Mouse (Mus musculus): ENCODE results near the gene Cyb5r3. TPM values are rescaled to one million over a fixed set of nuclear protein-coding genes. Genes with fewer than 3 reads are reported as not detected.
A peak's percentile ranks its signal among the peaks of the same experiment; 100 is the strongest.

Gene Cyb5r3
- polyA plus RNA-seq, 1 experiment: 230 TPM

DNA sequence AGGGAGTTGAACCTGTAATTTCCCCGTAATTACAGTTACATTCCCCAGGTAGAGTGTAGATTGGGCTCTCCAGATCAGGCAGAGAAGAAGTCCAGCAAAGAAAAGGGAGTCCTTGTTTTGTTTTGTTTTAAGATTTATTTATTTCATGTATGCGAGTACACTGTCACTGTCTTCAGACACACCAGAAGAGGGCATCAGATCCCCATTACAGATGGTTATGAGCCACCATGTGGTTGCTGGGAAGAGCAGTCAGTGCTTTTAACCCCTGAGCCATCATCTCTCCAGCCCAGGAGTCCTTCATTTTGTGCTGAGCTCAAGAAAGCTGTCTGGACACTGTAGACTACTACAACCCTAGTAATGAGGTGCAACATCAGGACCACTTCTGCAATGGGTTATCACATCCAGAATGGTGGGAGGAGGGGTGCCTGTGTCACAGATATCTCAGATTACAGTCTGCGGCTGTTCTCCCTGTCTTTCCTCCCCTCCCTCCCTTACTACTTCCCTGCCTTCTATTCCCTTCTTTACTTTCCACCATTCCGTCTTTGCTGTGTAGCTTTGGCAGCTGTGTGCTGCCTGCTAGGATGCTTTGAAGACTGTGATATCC, 36.8 kb upstream of the Cyb5r3 start:
- Histone ChIP-seq H3K4me3 (ENCODE audit: insufficient read depth, low read depth, low read length) (no peak overlapping the region), H3K27me3 (replicated peaks; ENCODE audit: control insufficient read depth, insufficient read depth, low read length) (no peaks in the 10 kb centered on the region), H3K27ac (ENCODE audit: insufficient read depth, low read depth, low read length) (no peak overlapping the region), H3K4me1 (ENCODE audit: control insufficient read depth, insufficient read depth, low read length) (no peaks in the 10 kb centered on the region; the same call in 1 of the 2 replicates), H3K36me3 (ENCODE audit: control insufficient read depth, insufficient read depth, low read length) (no peaks in the 10 kb centered on the region)
- WGBS: 50% methylated on average over 4 of the region's 4 CpGs
- DNase-seq: no peak
- TF ChIP-seq POLR2A (IDR thresholded peaks at IDR 0.05; ENCODE audit: low read depth, low read length) (no peak), CTCF (conservative IDR thresholded peaks at IDR 0.05; ENCODE audit: insufficient read depth, insufficient read length, low read depth, low read length) (no peak)

DNA sequence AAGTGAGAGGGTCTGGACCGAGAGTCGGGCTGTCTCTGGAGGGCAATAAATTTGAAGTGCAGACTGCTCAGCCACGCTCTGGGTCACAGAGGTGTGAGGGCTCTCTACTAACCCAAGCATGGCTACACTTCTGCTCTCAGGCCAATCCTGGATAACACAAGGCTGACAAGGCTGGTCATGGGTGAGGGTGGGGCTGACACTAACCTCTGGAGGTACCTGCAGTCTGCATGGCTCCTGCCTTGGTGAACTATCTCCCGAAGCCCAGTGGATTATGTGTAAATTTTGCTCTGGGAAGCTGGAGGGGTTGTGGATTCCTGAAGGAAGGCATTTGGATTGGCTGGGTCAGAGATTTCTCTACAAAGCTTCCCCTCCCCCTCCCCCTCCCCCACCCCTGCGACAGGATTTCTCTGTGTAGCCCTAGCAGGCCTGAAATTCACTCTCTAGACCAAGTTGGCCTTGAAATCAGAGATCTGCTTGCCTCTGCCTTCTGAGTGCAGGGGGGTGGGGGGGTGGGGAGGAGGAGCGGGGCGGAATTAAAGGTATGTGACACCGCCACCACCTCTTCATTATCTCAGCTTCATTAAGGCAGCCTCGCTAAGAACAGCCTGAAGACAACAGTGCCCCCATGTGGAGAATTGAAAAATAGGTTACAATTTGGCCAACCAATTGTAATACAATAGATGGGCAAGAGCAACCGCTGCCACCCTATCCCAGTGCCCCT, 32.5 kb upstream of the Cyb5r3 start:
- TF ChIP-seq CTCF (conservative IDR thresholded peaks at IDR 0.05; ENCODE audit: insufficient read depth, insufficient read length, low read depth, low read length): peak; percentile 60
- TF ChIP-seq POLR2A (IDR thresholded peaks at IDR 0.05; ENCODE audit: low read depth, low read length): no peak
- DNase-seq: peak; percentile 85
- Histone ChIP-seq H3K4me3 (ENCODE audit: insufficient read depth, low read depth, low read length) (no peak overlapping the region), H3K27ac (ENCODE audit: insufficient read depth, low read depth, low read length) (no peak overlapping the region), H3K4me1 (ENCODE audit: control insufficient read depth, insufficient read depth, low read length) (peaks cover 8% of the 10 kb centered on the region), H3K27me3 (replicated peaks; ENCODE audit: control insufficient read depth, insufficient read depth, low read length) (no peaks in the 10 kb centered on the region), H3K36me3 (ENCODE audit: control insufficient read depth, insufficient read depth, low read length) (no peaks in the 10 kb centered on the region)
- WGBS: 17% methylated on average over 10 of the region's 10 CpGs

DNA sequence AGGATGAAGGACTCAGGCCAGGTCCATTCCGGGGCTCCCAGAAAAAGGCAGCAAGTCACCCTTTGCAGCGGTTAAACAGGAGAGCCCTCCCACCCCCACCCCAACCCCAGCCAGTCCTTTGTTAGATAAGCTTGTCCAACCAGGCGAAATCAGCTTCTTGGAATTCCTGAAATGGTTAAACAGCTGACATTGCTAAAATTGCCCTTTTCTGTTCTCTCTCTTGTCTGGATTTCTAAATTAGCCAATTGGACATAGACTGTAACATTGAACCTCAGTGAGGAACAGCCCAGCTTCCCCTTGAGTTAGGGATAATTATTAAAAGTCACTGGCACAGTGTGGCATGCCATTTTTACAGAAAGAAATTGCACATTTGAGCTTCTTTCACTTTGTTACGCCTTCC, 30.0 kb upstream of the Cyb5r3 start:
- Histone ChIP-seq H3K27ac (ENCODE audit: insufficient read depth, low read depth, low read length) (peak overlapping the region; percentile 74), H3K27me3 (replicated peaks; ENCODE audit: control insufficient read depth, insufficient read depth, low read length) (no peaks in the 10 kb centered on the region), H3K36me3 (ENCODE audit: control insufficient read depth, insufficient read depth, low read length) (no peaks in the 10 kb centered on the region), H3K4me1 (ENCODE audit: control insufficient read depth, insufficient read depth, low read length) (peaks cover 8% of the 10 kb centered on the region), H3K4me3 (ENCODE audit: insufficient read depth, low read depth, low read length) (no peak overlapping the region)
- TF ChIP-seq CTCF (conservative IDR thresholded peaks at IDR 0.05; ENCODE audit: insufficient read depth, insufficient read length, low read depth, low read length) (no peak), POLR2A (IDR thresholded peaks at IDR 0.05; ENCODE audit: low read depth, low read length) (no peak)
- WGBS: 54% methylated on average over 4 of the region's 4 CpGs
- peak; percentile 89 for DNase-seq

DNA sequence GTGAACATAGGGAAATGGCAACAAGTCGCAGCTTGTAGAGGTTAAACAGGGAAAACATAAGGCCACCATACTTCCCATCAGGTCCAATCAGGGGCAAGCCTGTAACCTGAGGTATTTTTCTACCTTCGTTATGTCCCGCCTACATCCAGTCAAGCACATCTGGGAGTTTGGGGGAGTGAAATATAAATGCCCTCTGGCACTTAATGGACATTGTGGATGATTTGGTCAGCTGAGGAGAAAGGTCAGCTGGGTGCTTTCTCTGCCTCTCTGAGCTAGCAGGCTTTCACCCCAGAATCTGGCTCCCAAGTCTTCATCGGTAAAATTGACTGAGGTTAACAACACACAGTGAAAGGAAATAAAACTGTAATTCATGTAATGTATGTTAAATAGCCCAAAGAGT, 21.0 kb upstream of the Cyb5r3 start:
- no peak overlapping the region for H3K27ac ChIP-seq (ENCODE audit: insufficient read depth, low read depth, low read length)
- no peak overlapping the region for H3K4me3 ChIP-seq (ENCODE audit: insufficient read depth, low read depth, low read length)
- no peaks in the 10 kb centered on the region for H3K27me3 ChIP-seq (replicated peaks; ENCODE audit: control insufficient read depth, insufficient read depth, low read length)
- peak; percentile 68 for DNase-seq
- H3K4me1 ChIP-seq (ENCODE audit: control insufficient read depth, insufficient read depth, low read length): no peaks in the 10 kb centered on the region
- TF ChIP-seq CTCF (conservative IDR thresholded peaks at IDR 0.05; ENCODE audit: insufficient read depth, insufficient read length, low read depth, low read length) (no peak), POLR2A (IDR thresholded peaks at IDR 0.05; ENCODE audit: low read depth, low read length) (no peak)
- WGBS: 81% methylated on average over 4 of the region's 4 CpGs
- H3K36me3 ChIP-seq (ENCODE audit: control insufficient read depth, insufficient read depth, low read length): no peaks in the 10 kb centered on the region

DNA sequence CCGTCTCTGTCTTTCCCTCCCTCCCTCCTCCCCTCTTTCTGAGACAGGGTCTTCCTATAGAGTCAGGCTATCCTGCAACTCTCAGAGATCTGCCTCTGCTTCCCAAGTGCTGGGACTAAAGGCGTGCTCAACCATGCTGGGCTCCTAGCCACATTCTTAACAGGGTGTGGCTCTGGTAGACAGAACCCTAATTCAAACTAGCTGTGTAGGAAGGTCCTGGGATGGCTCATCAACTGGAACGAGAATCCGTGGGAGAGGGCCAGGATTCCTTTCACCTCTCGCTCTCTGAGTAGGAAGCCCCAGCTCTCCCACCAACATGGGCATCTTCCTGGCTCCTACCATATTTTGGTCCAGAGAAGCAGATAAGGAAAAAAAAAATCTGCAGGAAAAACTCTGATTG, 10.0 kb upstream of the Cyb5r3 start:
- Histone ChIP-seq H3K36me3 (ENCODE audit: control insufficient read depth, insufficient read depth, low read length) (no peaks in the 10 kb centered on the region), H3K27ac (ENCODE audit: insufficient read depth, low read depth, low read length) (no peak overlapping the region), H3K4me1 (ENCODE audit: control insufficient read depth, insufficient read depth, low read length) (no peaks in the 10 kb centered on the region), H3K27me3 (replicated peaks; ENCODE audit: control insufficient read depth, insufficient read depth, low read length) (no peaks in the 10 kb centered on the region), H3K4me3 (ENCODE audit: insufficient read depth, low read depth, low read length) (no peak overlapping the region)
- no peak for TF ChIP-seq POLR2A (IDR thresholded peaks at IDR 0.05; ENCODE audit: low read depth, low read length)
- no peak for TF ChIP-seq CTCF (conservative IDR thresholded peaks at IDR 0.05; ENCODE audit: insufficient read depth, insufficient read length, low read depth, low read length)
- WGBS: 64% methylated on average over 5 of the region's 5 CpGs
- DNase-seq: no peak

DNA sequence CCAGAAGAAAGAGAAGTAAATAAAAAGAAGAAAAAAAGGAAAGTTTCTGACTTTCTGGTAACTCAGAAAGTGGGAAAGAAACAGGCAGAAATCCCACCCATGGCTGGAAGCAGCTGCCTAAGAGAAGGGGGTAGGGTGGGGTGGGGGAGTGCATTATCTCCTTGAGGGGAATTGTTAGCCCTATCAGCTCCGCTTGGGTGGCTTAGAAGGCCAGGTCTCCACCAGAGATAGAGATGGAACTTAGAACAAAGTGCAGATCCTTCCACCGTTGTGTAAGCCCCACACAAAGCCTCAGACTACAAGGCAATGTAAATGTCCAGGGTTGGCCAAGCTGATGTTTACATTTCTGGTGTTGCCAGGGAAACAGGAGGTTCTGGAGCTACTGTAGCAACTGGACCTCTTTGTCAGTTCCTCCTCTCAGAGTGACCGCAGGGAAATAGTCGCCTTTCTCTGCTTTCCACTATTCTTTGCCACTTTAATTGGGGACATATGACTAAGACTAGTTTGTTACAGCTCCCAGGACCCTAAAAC, 9.5 kb upstream of the Cyb5r3 start:
- Histone ChIP-seq H3K27ac (ENCODE audit: insufficient read depth, low read depth, low read length) (no peak overlapping the region), H3K4me1 (ENCODE audit: control insufficient read depth, insufficient read depth, low read length) (no peaks in the 10 kb centered on the region), H3K27me3 (replicated peaks; ENCODE audit: control insufficient read depth, insufficient read depth, low read length) (no peaks in the 10 kb centered on the region), H3K4me3 (ENCODE audit: insufficient read depth, low read depth, low read length) (no peak overlapping the region), H3K36me3 (ENCODE audit: control insufficient read depth, insufficient read depth, low read length) (no peaks in the 10 kb centered on the region)
- no peak for TF ChIP-seq POLR2A (IDR thresholded peaks at IDR 0.05; ENCODE audit: low read depth, low read length)
- TF ChIP-seq CTCF (conservative IDR thresholded peaks at IDR 0.05; ENCODE audit: insufficient read depth, insufficient read length, low read depth, low read length): no peak
- WGBS: 59% methylated on average over 4 of the region's 4 CpGs
- DNase-seq: no peak

DNA sequence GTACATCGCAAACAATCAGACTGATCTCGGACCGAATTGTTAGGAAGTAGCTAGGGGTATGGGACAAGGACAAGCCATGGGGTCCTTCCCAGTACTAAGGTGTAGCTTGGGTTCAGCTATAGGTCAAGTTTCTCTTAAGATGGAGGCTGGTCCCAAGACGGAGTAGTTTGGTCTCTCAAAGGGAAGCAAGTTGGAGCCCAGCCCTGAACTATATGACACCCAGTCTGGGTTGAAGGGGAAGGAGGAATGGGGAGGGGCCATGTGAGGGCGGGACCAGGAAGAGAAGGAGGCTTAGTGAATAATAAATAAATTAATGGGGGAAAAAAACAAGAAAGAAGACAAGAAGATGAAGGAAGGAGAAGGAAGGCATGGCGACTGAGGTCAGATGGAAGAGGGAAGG, 7.6 kb upstream of the Cyb5r3 start:
- 91% methylated on average over 6 of the region's 6 CpGs for WGBS
- Histone ChIP-seq H3K4me1 (ENCODE audit: control insufficient read depth, insufficient read depth, low read length) (no peaks in the 10 kb centered on the region), H3K27ac (ENCODE audit: insufficient read depth, low read depth, low read length) (no peak overlapping the region), H3K36me3 (ENCODE audit: control insufficient read depth, insufficient read depth, low read length) (no peaks in the 10 kb centered on the region), H3K27me3 (replicated peaks; ENCODE audit: control insufficient read depth, insufficient read depth, low read length) (no peaks in the 10 kb centered on the region), H3K4me3 (ENCODE audit: insufficient read depth, low read depth, low read length) (no peak overlapping the region)
- no peak for DNase-seq
- TF ChIP-seq CTCF (conservative IDR thresholded peaks at IDR 0.05; ENCODE audit: insufficient read depth, insufficient read length, low read depth, low read length): no peak
- no peak for TF ChIP-seq POLR2A (IDR thresholded peaks at IDR 0.05; ENCODE audit: low read depth, low read length)
